Mouse (Mus musculus): Measurements from ENCODE around the gene Slc51a.

GRCm38 (mm10) chr16:32449665-32450064, 38.0 kb downstream of the Slc51a start:
- TF ChIP-seq POLR2A (IDR thresholded peaks at IDR 0.05; ENCODE audit: insufficient read depth, low read length) (no peak), CTCF (IDR thresholded peaks at IDR 0.05; ENCODE audit: low read depth, low read length) (no peak)

Data from ES-Bruce4 (cell line).